Comparison of ENCODE assay signal across 10 mouse cellular contexts in genomic region chr1:137591295-137591694, GRCm38 (mm10).
DNase-seq lines count a peak whose midpoint lies in the region; ATAC-seq and TF ChIP-seq lines count a peak whose summit lies in the region.
"Had no signal": no experiment of that assay in that cellular context is flagged by ENCODE, and none has a peak within 500 bp of the region (broad histone marks: within the 10 kb centered on the region; RNA-seq: fewer than 3 reads in every experiment).

No protein-coding gene starts in this region.

- no peak overlapping the region for H3K27ac ChIP-seq in embryonic facial prominence, embryonic 14.5 days (replicated peaks; ENCODE audit: low read depth, low read length)
- no peak overlapping the region for H3K27ac ChIP-seq in embryonic facial prominence, embryonic 10.5 days (replicated peaks)
- H3K27ac ChIP-seq in midbrain, postnatal 0 days (ENCODE audit: low read depth, low read length) = no peak overlapping the region
- H3K27ac ChIP-seq in midbrain, embryonic 13.5 days = no peak overlapping the region
- H3K27ac ChIP-seq: limb, embryonic 12.5 days had no signal

- no peaks in the 10 kb centered on the region for H3K9me3 ChIP-seq in embryonic facial prominence, embryonic 14.5 days (ENCODE audit: control insufficient read depth, low read length)
- H3K9me3 ChIP-seq in embryonic facial prominence, embryonic 10.5 days = no peaks in the 10 kb centered on the region
- no peaks in the 10 kb centered on the region for H3K9me3 ChIP-seq in midbrain, postnatal 0 days (ENCODE audit: low read length)
- no peaks in the 10 kb centered on the region for H3K9me3 ChIP-seq in midbrain, embryonic 13.5 days
- H3K9me3 ChIP-seq: limb, embryonic 12.5 days had no signal

- H3K4me1 ChIP-seq in embryonic facial prominence, embryonic 14.5 days (ENCODE audit: control insufficient read depth, insufficient read depth, low read length) = no peaks in the 10 kb centered on the region
- no peaks in the 10 kb centered on the region for H3K4me1 ChIP-seq in embryonic facial prominence, embryonic 10.5 days
- no peaks in the 10 kb centered on the region for H3K4me1 ChIP-seq in midbrain, postnatal 0 days (ENCODE audit: insufficient read depth, low read length)
- no peaks in the 10 kb centered on the region for H3K4me1 ChIP-seq in midbrain, embryonic 13.5 days (replicated peaks)

- H3K9ac ChIP-seq in embryonic facial prominence, embryonic 14.5 days (ENCODE audit: low read depth, low read length) = no peak overlapping the region
- H3K9ac ChIP-seq in midbrain, postnatal 0 days (replicated peaks; ENCODE audit: low read length, poor library complexity, severe bottlenecking) = no peak overlapping the region
- H3K9ac ChIP-seq in midbrain, embryonic 13.5 days (replicated peaks) = no peak overlapping the region
- H3K9ac ChIP-seq: limb, embryonic 12.5 days had no signal

- WGBS in embryonic facial prominence, embryonic 14.5 days = 26% methylated on average over 3 of the region's 3 CpGs
- 58% methylated on average over 3 of the region's 3 CpGs for WGBS in embryonic facial prominence, embryonic 10.5 days
- WGBS in midbrain, postnatal 0 days = 39% methylated on average over 3 of the region's 3 CpGs
- WGBS in midbrain, embryonic 13.5 days = 55% methylated on average over 3 of the region's 3 CpGs

- H3K4me3 ChIP-seq in embryonic facial prominence, embryonic 14.5 days (ENCODE audit: low read depth, low read length) = no peak overlapping the region
- no peak overlapping the region for H3K4me3 ChIP-seq in embryonic facial prominence, embryonic 10.5 days
- H3K4me3 ChIP-seq in midbrain, postnatal 0 days (ENCODE audit: low read depth, low read length) = no peak overlapping the region
- H3K4me3 ChIP-seq in midbrain, embryonic 13.5 days (replicated peaks) = no peak overlapping the region
- H3K4me3 ChIP-seq: erythroblast, embryonic 14.5 days; limb, embryonic 12.5 days had no signal

- intact Hi-C loops in heart, postnatal 36 days (cut with DNase I) = loop anchor here (2.0 to 5.0 kb wide), 2 partner anchors 66 to 306 kb away; no protein-coding TSS in a partner anchor

- DNase-seq in embryonic facial prominence, embryonic 14.5 days (ENCODE audit: low spot score) = peak; percentile 61
- no peak for DNase-seq in embryonic facial prominence, embryonic 10.5 days (ENCODE audit: low spot score)
- peak; percentile 55 for DNase-seq in midbrain, postnatal 0 days (ENCODE audit: low spot score)
- DNase-seq in heart, postnatal 36 days = peak; percentile 16 to 25
- no peak for DNase-seq in spleen, adult 12 weeks (ENCODE audit: low spot score)
- no peak for DNase-seq in testis, postnatal 14 days (ENCODE audit: low spot score)

- ATAC-seq in embryonic facial prominence, embryonic 14.5 days (ENCODE audit: low read depth) = no peak
- ATAC-seq in midbrain, postnatal 0 days (ENCODE audit: low FRiP score) = no peak
- no peak for ATAC-seq in midbrain, embryonic 13.5 days
- no peak for ATAC-seq in frontal cortex, adult (ENCODE audit: low TSS enrichment)

- H3K36me3 ChIP-seq in embryonic facial prominence, embryonic 14.5 days (ENCODE audit: control insufficient read depth, insufficient read depth, low read length) = no peaks in the 10 kb centered on the region
- H3K36me3 ChIP-seq in embryonic facial prominence, embryonic 10.5 days (replicated peaks) = no peaks in the 10 kb centered on the region
- H3K36me3 ChIP-seq in midbrain, postnatal 0 days (ENCODE audit: insufficient read depth, low read length) = no peaks in the 10 kb centered on the region
- no peaks in the 10 kb centered on the region for H3K36me3 ChIP-seq in midbrain, embryonic 13.5 days
- H3K36me3 ChIP-seq: limb, embryonic 12.5 days had no signal

- H3K27me3 ChIP-seq in embryonic facial prominence, embryonic 14.5 days (replicated peaks; ENCODE audit: control insufficient read depth, insufficient read depth, low read length) = no peaks in the 10 kb centered on the region
- no peaks in the 10 kb centered on the region for H3K27me3 ChIP-seq in embryonic facial prominence, embryonic 10.5 days (replicated peaks; ENCODE audit: low read depth, poor library complexity, severe bottlenecking)
- H3K27me3 ChIP-seq in midbrain, postnatal 0 days (ENCODE audit: insufficient read depth, low read length) = no peaks in the 10 kb centered on the region
- H3K27me3 ChIP-seq in midbrain, embryonic 13.5 days = no peaks in the 10 kb centered on the region
- H3K27me3 ChIP-seq: limb, embryonic 12.5 days had no signal

- no peak overlapping the region for H3K4me2 ChIP-seq in embryonic facial prominence, embryonic 14.5 days (ENCODE audit: low read depth, low read length)
- no peak overlapping the region for H3K4me2 ChIP-seq in midbrain, postnatal 0 days (ENCODE audit: low read depth, low read length, poor library complexity, severe bottlenecking)
- H3K4me2 ChIP-seq in midbrain, embryonic 13.5 days (replicated peaks) = no peak overlapping the region
- H3K4me2 ChIP-seq: limb, embryonic 12.5 days had no signal

- TF ChIP-seq CTCF in midbrain, postnatal 0 days (IDR thresholded peaks at IDR 0.05) = no peak

Comparison
In these comparisons a context has a peak if more than half of its experiments do, and no peak if none do; other contexts are left out.
1. DNase-seq: peak in embryonic facial prominence, embryonic 14.5 days (single experiment), midbrain, postnatal 0 days (single experiment) and heart, postnatal 36 days (2 of 2); none in embryonic facial prominence, embryonic 10.5 days (single experiment), spleen, adult 12 weeks (single experiment) and testis, postnatal 14 days (single experiment).